Mouse (Mus musculus): Measurements from ENCODE around the gene Apoe. TPM values are rescaled to one million over a fixed set of nuclear protein-coding genes. Genes with fewer than 3 reads are reported as not detected.

Apoe gene
- total RNA-seq, 2 experiments from 2014 or later: 38.0 to 61.8 TPM

DNA sequence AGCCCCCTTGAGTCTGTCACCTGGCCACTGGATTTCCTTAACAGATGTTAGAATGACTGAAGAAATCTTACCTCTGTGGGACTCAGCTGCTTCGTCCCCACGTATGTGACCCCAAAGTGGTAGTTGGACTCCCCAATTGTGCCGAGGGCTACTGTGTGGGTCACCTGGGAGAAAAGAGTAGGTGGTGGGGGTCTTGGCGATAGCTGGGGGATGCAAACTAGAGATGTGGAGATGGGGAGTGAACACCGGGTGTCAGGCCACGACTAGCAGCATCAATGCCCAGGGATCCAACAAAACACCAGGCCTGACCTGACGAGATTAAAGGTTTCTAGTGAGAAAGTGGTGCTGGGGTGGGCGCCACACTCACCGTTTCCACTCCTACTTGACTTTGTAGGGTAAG lies 14.6 kb upstream of the Apoe start:
- DNase-seq: no peak
- intact Hi-C loops (cut with DNase I): loop anchor here (1.0 kb wide), 1 partner anchor 44 kb away; no protein-coding TSS in a partner anchor
- no peak for TF ChIP-seq CTCF (IDR thresholded peaks at IDR 0.05)
- H3K27ac ChIP-seq: no peak overlapping the region; the same call in 1 of the 2 replicates
- no peak overlapping the region; the same call in 1 of the 2 replicates for H3K4me3 ChIP-seq

DNA sequence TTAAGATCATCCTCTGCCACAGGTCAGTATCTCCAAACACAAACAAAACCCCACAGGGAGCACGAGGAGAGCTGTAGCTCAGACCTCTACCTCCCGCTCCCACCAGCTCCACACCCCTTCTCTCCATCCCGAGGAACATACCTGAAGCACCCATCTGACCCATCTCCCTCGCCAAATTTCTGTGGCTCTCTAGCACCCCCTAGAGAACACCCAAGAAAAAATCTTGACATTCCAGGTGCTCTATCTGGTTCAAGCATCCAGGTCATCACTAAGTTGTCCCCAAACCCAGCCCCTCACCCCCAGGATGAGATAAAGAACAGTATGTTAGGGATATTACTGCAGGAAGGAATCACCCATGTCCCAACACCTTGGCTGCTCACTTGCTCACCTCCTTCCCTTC lies 14.2 kb upstream of the Apoe start:
- Histone ChIP-seq H3K4me3 (no peak overlapping the region), H3K27ac (no peak overlapping the region)
- DNase-seq: no peak
- intact Hi-C loops (cut with DNase I): loop anchor here (1.0 kb wide), 1 partner anchor 44 kb away; no protein-coding TSS in a partner anchor
- TF ChIP-seq CTCF (IDR thresholded peaks at IDR 0.05): peak; percentile 60

DNA sequence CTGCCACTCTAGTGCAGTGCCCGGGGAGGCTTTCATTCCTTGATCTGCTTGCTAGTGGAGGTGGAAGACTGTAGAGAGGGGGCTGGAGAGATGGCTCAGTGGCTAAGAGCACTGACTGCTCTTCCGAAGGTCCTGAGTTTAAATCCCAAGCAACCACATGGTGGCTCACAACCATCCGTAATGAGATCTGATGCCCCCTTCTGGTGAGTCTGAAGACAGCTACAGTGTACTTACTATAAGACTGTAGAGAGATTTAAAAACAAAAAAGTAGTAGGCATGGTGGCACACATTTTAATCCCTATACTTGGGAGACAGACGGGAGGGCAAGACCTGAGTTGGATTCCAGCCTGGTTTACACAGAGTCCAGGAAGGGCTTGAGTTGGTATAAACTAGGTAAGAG lies 13.4 kb upstream of the Apoe start:
- H3K27ac ChIP-seq: no peak overlapping the region
- peak; percentile 53 for TF ChIP-seq CTCF (IDR thresholded peaks at IDR 0.05)
- DNase-seq: no peak
- intact Hi-C loops (cut with DNase I): no loop called here
- no peak overlapping the region for H3K4me3 ChIP-seq

DNA sequence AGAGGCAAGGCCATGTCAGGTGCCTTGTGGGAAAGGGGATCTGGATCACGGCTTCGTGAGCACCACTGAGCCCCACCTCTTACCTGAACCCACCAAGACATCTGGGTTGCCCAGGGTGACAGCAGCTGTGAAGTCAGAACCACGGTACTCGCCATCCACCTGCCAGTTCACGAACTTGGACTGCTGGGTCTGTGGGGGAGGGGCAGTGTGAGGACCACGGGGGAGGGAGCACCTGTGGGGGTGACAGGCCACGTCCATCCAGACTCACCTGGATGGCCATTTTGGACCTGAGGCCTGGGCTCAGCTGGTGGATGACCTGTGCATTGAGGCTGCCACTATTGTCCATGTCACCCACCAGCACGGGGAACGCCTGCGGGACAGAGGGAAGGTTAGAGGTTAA lies 11.7 kb upstream of the Apoe start:
- Histone ChIP-seq H3K4me3 (no peak overlapping the region), H3K27ac (no peak overlapping the region)
- no peak for DNase-seq
- no peak for TF ChIP-seq CTCF (IDR thresholded peaks at IDR 0.05)
- intact Hi-C loops (cut with DNase I): no loop called here

DNA sequence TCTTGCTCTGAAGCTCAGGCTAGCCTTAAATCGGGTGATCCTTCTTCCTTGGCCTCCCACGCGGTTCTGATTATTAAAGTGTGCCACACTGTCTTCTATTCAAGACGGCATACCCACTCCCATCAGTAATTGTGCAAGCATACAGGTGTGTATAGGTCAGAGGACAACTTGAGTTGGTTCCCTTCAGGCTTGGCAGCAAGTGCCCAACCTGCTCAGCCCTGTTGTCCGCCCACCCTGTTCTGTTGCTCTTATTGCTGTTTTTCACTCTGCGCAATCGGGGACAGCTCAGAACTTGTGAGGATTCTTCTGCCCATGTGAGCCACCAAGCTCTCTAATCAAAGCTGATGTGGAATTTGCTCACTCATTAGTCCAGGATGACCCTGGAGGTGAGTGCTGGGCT lies 6.3 kb upstream of the Apoe start:
- no peak for TF ChIP-seq CTCF (IDR thresholded peaks at IDR 0.05)
- DNase-seq: no peak
- intact Hi-C loops (cut with DNase I): no loop called here
- Histone ChIP-seq H3K27ac (no peak overlapping the region), H3K4me3 (no peak overlapping the region)

DNA sequence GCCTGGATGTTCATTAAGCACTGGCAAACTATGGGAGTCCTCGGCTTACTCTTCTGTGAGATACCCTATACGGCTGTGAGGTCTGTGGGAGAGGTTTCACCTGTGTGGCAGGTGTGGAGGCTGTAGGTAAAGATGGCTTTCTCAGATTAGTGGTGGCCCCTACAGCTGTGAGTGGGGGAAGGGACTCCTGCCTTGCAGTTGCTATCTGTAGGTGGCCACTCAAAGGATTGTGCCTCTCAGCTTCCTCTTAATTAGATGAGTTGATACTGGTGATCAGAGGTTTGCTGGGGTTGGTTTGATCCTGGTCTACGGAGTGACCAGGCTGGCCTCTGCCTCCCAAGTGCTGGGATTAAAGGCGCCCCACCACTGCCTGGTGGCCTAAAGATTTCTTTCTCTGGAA lies 5.5 kb upstream of the Apoe start:
- Histone ChIP-seq H3K27ac (no peak overlapping the region), H3K4me3 (no peak overlapping the region)
- intact Hi-C loops (cut with DNase I): no loop called here
- DNase-seq: no peak
- TF ChIP-seq CTCF (IDR thresholded peaks at IDR 0.05): no peak

DNA sequence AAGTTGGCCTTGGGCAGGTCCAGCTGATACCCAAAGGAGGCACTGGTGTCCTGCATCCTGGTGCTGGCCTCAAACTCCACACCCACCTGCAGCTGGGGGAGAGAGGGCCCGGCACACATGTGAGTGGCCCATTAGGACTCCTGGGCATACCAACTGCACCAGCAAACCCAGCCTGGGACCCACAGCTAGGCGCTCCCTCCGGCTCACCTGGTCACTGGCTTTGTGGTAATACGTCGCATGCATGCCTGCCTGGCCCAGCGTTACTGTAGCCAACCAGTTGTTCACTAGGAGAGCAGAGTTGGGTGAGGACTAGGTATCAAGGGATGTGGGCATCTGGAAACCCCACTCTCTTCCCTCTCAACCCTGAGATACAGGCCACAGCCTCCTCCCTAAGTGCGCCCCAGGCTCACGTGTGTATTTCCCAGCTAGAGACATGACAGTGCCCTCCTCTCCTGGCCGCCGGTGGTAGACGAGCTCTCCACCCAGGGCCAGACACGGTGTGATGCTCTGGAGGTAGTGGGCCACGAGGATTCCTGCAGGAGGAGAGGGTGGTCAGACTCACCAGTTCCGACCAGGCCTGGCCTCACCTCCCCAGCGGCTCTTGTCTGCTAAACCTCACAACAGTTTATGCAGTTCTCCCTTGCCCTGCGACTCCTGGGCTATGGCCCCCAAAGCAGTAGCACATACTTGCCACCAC lies 4.0 kb upstream of the Apoe start:
- no peak for TF ChIP-seq CTCF (IDR thresholded peaks at IDR 0.05)
- intact Hi-C loops (cut with DNase I): no loop called here
- Histone ChIP-seq H3K4me3 (no peak overlapping the region), H3K27ac (no peak overlapping the region)
- DNase-seq: no peak

DNA sequence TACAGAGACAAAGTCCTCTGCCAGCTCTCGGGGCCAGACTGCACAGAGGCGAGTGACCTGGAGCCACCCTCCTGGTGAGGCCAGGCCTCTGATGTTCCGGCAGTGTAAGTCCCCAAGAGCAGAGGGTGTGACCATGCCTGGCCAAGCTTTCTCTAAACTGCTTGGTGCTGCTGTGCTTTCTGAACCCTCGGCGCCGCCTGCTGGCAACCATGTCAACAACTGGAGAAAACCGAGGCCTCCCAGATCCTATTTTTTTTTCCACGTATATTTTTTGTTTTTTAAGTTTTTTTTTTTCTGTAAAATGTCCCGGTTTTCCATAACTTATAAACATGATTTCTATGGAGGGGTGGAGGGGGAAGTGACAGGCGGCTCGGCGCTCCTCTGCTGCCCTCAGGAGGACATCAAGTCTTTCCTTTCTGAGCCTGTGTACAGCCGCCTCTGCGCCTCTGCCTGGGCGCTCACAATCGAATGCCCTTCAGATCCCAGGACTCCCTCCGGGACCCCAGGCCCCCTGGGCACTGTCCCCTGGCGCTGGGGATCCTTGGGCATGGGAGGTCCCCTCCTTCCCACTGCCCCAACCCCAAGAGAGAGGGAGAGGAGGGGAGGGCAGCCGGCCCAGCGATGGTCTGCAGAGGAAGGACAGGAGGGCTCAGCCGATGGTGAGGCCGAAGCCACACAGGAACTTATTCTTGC lies 2.2 kb upstream of the Apoe start:
- peak overlapping the region; percentile 24; the same call in 1 of the 2 replicates for H3K4me3 ChIP-seq
- intact Hi-C loops (cut with DNase I): loop anchor here (2.0 kb wide), 1 partner anchor 32 kb away; no protein-coding TSS in a partner anchor
- peak; percentile 82 for DNase-seq
- H3K27ac ChIP-seq: peak overlapping the region; percentile 83
- TF ChIP-seq CTCF (IDR thresholded peaks at IDR 0.05): peak; percentile 70

DNA sequence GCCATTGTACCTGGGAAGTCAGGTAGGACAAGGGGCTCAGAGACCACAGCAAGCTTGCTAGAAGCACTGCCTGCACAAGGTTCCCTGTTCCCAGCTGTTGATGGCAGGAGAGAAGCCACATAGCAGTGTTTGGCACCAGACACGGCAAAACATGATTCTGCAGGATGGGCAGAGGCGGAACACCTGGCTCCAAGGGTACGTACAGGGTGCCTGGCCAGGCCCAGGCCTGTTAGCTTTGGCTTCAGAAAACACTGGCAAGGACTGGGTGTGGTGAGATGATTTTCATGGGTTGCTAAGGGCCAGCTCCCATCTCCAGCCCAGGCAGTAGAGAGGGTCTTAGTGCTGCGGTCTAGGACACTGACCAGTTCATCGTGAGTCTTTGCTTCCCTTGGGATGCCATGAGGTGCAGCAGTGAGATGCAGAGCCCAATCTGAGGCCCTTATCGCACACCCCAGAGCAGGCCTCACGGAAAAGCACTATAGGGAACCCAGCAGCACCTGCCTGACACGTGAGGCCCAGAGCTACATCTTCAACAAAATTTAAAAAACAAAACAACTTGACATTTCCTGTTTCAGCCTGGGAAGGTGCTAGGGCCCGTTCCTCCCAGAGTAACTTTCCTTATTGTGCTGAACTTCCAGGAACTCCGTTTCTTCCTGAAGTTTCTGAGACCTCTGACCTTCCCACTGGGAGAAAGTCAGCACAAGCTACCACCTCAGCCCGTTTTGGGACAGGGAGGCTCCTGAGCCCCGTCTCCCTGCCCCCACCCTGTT lies 1.5 kb upstream of the Apoe start:
- intact Hi-C loops (cut with DNase I): loop anchor here (2.0 kb wide), 1 partner anchor 32 kb away; no protein-coding TSS in a partner anchor
- H3K27ac ChIP-seq: peak overlapping the region; percentile 83
- peak overlapping the region; percentile 21; the same call in 1 of the 2 replicates for H3K4me3 ChIP-seq
- no peak for TF ChIP-seq CTCF (IDR thresholded peaks at IDR 0.05)
- DNase-seq: no peak

DNA sequence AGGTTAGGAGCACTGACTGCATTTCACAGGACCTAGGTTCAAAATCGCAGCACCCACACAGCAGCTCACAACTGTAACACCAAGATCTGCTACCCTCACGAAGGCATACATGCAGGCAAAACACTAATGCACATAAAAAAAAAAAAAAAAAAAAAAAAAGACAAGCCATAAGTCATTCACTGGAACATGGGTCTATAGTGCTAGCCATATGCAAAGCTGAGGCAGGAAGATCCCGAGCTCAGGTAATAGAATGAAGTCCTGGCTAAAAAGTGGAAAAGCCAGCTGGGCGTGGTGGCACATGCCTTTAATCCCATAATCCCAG lies 800 bp upstream of the Apoe start:
- intact Hi-C loops (cut with DNase I): loop anchor here (2.0 kb wide), 1 partner anchor 31 kb away; no protein-coding TSS in a partner anchor
- H3K27ac ChIP-seq: peak overlapping the region; percentile 83

DNA sequence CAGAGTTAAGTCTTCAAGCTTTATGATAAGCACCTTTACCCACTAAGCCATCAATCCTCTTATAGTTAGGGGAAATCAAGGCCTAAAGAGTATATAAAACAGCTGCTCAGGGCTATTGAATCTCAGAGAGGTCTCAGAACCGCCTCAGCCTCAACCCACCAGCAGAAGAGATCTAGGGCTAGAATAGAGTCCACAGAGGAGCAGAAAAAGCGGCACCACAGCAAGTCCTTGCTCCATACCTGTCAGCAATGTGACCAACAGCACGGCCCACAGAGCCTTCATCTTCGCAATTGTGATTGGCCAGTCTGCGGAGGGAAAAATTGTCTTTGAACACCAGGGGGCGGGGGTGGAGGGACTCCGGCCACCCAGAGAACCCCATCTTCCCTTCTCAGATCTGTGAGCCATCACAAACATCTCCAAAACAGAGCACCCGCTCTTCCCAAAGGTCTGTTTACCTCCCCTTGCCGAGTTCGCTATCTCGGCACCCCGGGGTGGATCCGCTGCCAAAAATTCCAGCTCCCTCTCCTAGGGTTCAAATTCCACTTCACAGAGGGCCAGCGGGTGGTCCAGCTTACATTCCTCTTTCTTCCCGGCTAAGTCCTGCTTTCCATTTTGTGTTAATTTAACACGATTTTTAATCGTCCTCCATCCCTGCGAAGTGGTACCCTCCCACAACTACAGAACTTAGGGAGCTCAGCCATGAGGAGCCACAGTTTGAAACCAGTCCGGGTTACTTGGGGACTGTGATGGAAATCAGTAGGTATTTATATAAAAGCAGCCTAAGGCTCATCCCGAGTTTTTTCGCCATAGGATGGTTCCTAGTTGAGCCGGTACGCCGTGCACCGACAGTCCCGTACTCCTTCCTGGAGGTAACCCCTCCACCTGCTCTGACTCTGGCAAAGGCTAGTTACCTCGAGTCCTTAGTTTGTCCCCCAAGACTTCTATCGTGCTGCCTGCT lies 760 bp downstream of the Apoe start:
- no peak for DNase-seq
- H3K27ac ChIP-seq: peak overlapping the region; percentile 83
- peak overlapping the region; percentile 69 for H3K4me3 ChIP-seq
- peak; percentile 24 for TF ChIP-seq CTCF (IDR thresholded peaks at IDR 0.05)
- intact Hi-C loops (cut with DNase I): no loop called here

More for the DNA sequence above, 800 bp upstream of the Apoe start:
- no peak for DNase-seq
- TF ChIP-seq CTCF (IDR thresholded peaks at IDR 0.05): no peak
- no peak overlapping the region; the same call in 1 of the 2 replicates for H3K4me3 ChIP-seq
